Mouse (Mus musculus) lung, postnatal 14 days (tissue): Measurements from ENCODE around the gene Amigo1.
A peak's percentile ranks its signal among the peaks of the same experiment; 100 is the strongest.
"Not testable (repeated sequence)": the region's sequence is repeated elsewhere in the genome, so short reads cannot be mapped to it uniquely, and the experiment has no call there.

Source experiments
- DNase-seq: peaks from one replicate; pipeline ENCODE4 v3.0.0; 2021

The Amigo1 gene

GRCm38 (mm10) chr3:108210771-108211139, 24.6 kb downstream of the Amigo1 start, which contains the start of gene Atxn7l2:
Gene Atxn7l2 (minus strand): TSS chr3:108210934.
- DNase-seq = no peak

- no peak for DNase-seq
These were observed 25.7 kb downstream of the Amigo1 start for GRCm38 (mm10) chr3:108211845-108212244.

GRCm38 (mm10) chr3:108212406-108212805, 26.3 kb downstream of the Amigo1 start:
- no peak for DNase-seq

- peak; percentile 49 for DNase-seq
These were observed 28.6 kb downstream of the Amigo1 start for GRCm38 (mm10) chr3:108214734-108215133.

- no peak for DNase-seq
These were observed 34.5 kb downstream of the Amigo1 start for GRCm38 (mm10) chr3:108220661-108221060.

GRCm38 (mm10) chr3:108225711-108226557, 39.8 kb downstream of the Amigo1 start:
- no peak for DNase-seq

GRCm38 (mm10) chr3:108226558-108227350, 40.6 kb downstream of the Amigo1 start, which contains the start of gene Sypl2:
Gene Sypl2 (minus strand): TSS chr3:108226648.
- peak; percentile 35 for DNase-seq

- DNase-seq = no peak
These were observed 41.4 kb downstream of the Amigo1 start for GRCm38 (mm10) chr3:108227521-108227920.

GRCm38 (mm10) chr3:108231646-108232045, 45.5 kb downstream of the Amigo1 start:
- no peak for DNase-seq

GRCm38 (mm10) chr3:108237474-108238102, 51.5 kb downstream of the Amigo1 start:
- not testable (repeated sequence) for DNase-seq

GRCm38 (mm10) chr3:108241243-108241839, 55.2 kb downstream of the Amigo1 start:
- DNase-seq = no peak
